Mouse (Mus musculus): ENCODE measurements around the gene Bri3bp.

DNA sequence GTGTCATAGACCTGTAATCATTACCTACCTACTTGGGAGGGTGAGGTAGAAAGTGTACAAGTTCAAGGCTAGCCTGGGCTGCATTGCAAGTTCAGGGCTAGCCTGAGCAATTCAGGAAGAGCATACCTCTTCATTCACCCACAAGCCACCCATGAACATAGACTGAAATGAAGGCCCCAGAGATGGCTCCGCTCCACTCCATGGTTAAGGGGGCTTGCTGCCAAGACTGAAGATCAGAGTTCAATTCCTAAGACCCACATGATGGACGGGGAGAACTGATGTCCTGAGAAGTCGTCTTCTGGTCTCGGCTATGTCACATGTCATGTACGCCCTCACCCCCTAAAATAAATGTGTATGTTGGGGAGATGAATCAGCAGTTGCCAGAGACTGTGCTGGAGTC lies 25.1 kb downstream of the Bri3bp start:
- TF ChIP-seq POLR2A (IDR thresholded peaks at IDR 0.05; ENCODE audit: borderline replicate concordance, extremely low read depth, insufficient read depth, insufficient read length, poor library complexity, severe bottlenecking) (no peak), CTCF (IDR thresholded peaks at IDR 0.05; ENCODE audit: borderline replicate concordance, extremely low read depth, insufficient read depth, insufficient read length) (no peak)

Measured in brain, embryonic 14.5 days (tissue).